Mouse (Mus musculus) left cerebral cortex, adult 11 months (tissue): Measurements from ENCODE around the gene Tor2a.

Source experiments
- DNase-seq: peaks from one replicate; pipeline ENCODE4 v3.0.0; 2022; ENCODE audit warnings: low spot score

The Tor2a gene

GRCm38 (mm10) chr2:32757056-32757845 is at the start of gene Tor2a:
TSS of gene Tor2a (plus strand) at chr2:32757234.
- peak; percentile 96 for DNase-seq

GRCm38 (mm10) chr2:32708643-32709042 is 48.4 kb upstream of the Tor2a start:
- no peak for DNase-seq

- no peak for DNase-seq
Observed at GRCm38 (mm10) chr2:32709521-32710137, 47.4 kb upstream of the Tor2a start.

GRCm38 (mm10) chr2:32710425-32710824 is 46.6 kb upstream of the Tor2a start:
- no peak for DNase-seq

GRCm38 (mm10) chr2:32711301-32712056 is 45.6 kb upstream of the Tor2a start:
- no peak for DNase-seq

GRCm38 (mm10) chr2:32712108-32712551 is 44.9 kb upstream of the Tor2a start:
- DNase-seq, result no peak

- DNase-seq, result peak; percentile 91
Observed at GRCm38 (mm10) chr2:32712586-32712933, 44.5 kb upstream of the Tor2a start.

- DNase-seq, result peak; percentile 88
Observed at GRCm38 (mm10) chr2:32712934-32713817, 43.9 kb upstream of the Tor2a start, which contains the start of gene Cdk9. TSS of gene Cdk9 (minus strand) at chr2:32713076.

GRCm38 (mm10) chr2:32714117-32714986 is 42.7 kb upstream of the Tor2a start:
- DNase-seq, result no peak

- no peak for DNase-seq
Observed at GRCm38 (mm10) chr2:32714987-32715425, 42.0 kb upstream of the Tor2a start.

- no peak for DNase-seq
Observed at GRCm38 (mm10) chr2:32718761-32719160, 38.3 kb upstream of the Tor2a start.

- no peak for DNase-seq
Observed at GRCm38 (mm10) chr2:32720053-32720452, 37.0 kb upstream of the Tor2a start.

- DNase-seq, result no peak
Observed at GRCm38 (mm10) chr2:32720681-32721229, 36.3 kb upstream of the Tor2a start, which contains the start of gene Sh2d3c. TSS of gene Sh2d3c (plus strand) at chr2:32721055.

- no peak for DNase-seq
Observed at GRCm38 (mm10) chr2:32722046-32722445, 35.0 kb upstream of the Tor2a start.

- no peak for DNase-seq
Observed at GRCm38 (mm10) chr2:32722581-32722980, 34.5 kb upstream of the Tor2a start.

GRCm38 (mm10) chr2:32724149-32724548 is 32.9 kb upstream of the Tor2a start:
- DNase-seq, result no peak

GRCm38 (mm10) chr2:32724832-32725790 is 31.9 kb upstream of the Tor2a start:
- no peak for DNase-seq

- DNase-seq, result peak; percentile 75
Observed at GRCm38 (mm10) chr2:32727435-32727834, 29.6 kb upstream of the Tor2a start.

GRCm38 (mm10) chr2:32728463-32728862 is 28.6 kb upstream of the Tor2a start:
- DNase-seq, result no peak
